In genomic region chr3:109027515-109027987, GRCm38 (mm10) we compare ENCODE assay signal across 8 mouse cellular contexts. TPM values are rescaled to one million over a fixed set of nuclear protein-coding genes. Genes with fewer than 3 reads are reported as not detected.
DNase-seq lines count a peak whose midpoint lies in the region; ATAC-seq lines count a peak whose summit lies in the region.

Gene Fam102b (minus strand): TSS chr3:109027607.

- peak; percentile 96 for DNase-seq in CD4-positive, CD25-positive, alpha-beta regulatory T cell, adult 2 months (ENCODE audit: low read depth, low spot score)
- DNase-seq in brain, embryonic 18.5 days (ENCODE audit: low read depth, low spot score) = peak; percentile 71
- peak; percentile 94 for DNase-seq in naive thymus-derived CD4-positive, alpha-beta T cell, adult 2 months (ENCODE audit: low read depth)
- peak; percentile 94 for DNase-seq in splenic B cell, adult 2 months (ENCODE audit: low read depth, low spot score)

- H3K9me3 ChIP-seq in erythroblast, embryonic 14.5 days (ENCODE audit: control insufficient read depth, low read length) = no peaks in the 10 kb centered on the region
- H3K9me3 ChIP-seq in heart, embryonic 11.5 days (replicated peaks; ENCODE audit: control insufficient read depth, low read length) = no peaks in the 10 kb centered on the region
- H3K9me3 ChIP-seq in kidney, embryonic 16.5 days (ENCODE audit: low read length) = no peaks in the 10 kb centered on the region
- no peaks in the 10 kb centered on the region for H3K9me3 ChIP-seq in liver, embryonic 12.5 days (replicated peaks)

- H3K4me1 ChIP-seq in erythroblast, embryonic 14.5 days (ENCODE audit: control insufficient read depth) = peaks cover 22% of the 10 kb centered on the region
- no peaks in the 10 kb centered on the region; the same call in 1 of the 2 replicates for H3K4me1 ChIP-seq in heart, embryonic 11.5 days (ENCODE audit: control insufficient read depth, insufficient read depth, low read length)
- peaks cover 21% of the 10 kb centered on the region for H3K4me1 ChIP-seq in kidney, embryonic 16.5 days (ENCODE audit: insufficient read depth, low read length)
- H3K4me1 ChIP-seq in liver, embryonic 12.5 days = peaks cover 23% of the 10 kb centered on the region; the same call in 1 of the 2 replicates

- peak within 1 kb of the TSS; percentile 69 for H3K4me3 ChIP-seq in erythroblast, embryonic 14.5 days (replicated peaks)
- H3K4me3 ChIP-seq in heart, embryonic 11.5 days (ENCODE audit: low read depth, low read length) = peak within 1 kb of the TSS; percentile 72
- peak within 1 kb of the TSS; percentile 73 for H3K4me3 ChIP-seq in kidney, embryonic 16.5 days (ENCODE audit: low read length)
- peak within 1 kb of the TSS; percentile 68 for H3K4me3 ChIP-seq in liver, embryonic 12.5 days

- peak within 1 kb of the TSS; percentile 77 for H3K9ac ChIP-seq in heart, embryonic 11.5 days (ENCODE audit: low read depth, low read length)
- H3K9ac ChIP-seq in kidney, embryonic 16.5 days (replicated peaks; ENCODE audit: low read length) = peak within 1 kb of the TSS; percentile 88
- H3K9ac ChIP-seq in liver, embryonic 12.5 days = peak within 1 kb of the TSS; percentile 74

- 0% methylated on average over 20 of the region's 54 CpGs for WGBS in heart, embryonic 11.5 days (ENCODE audit: insufficient replicate concordance)
- under 1% methylated on average over 49 of the region's 54 CpGs for WGBS in kidney, embryonic 16.5 days
- under 1% methylated on average over 43 of the region's 54 CpGs for WGBS in liver, embryonic 12.5 days (ENCODE audit: insufficient replicate concordance)

- H3K4me2 ChIP-seq in heart, embryonic 11.5 days = peak within 1 kb of the TSS; percentile 87
- peak within 1 kb of the TSS; percentile 81 for H3K4me2 ChIP-seq in kidney, embryonic 16.5 days (replicated peaks; ENCODE audit: low read depth, low read length)
- H3K4me2 ChIP-seq in liver, embryonic 12.5 days = peak within 1 kb of the TSS; percentile 98

- H3K27ac ChIP-seq in heart, embryonic 11.5 days (ENCODE audit: low read depth, low read length) = peak within 1 kb of the TSS; percentile 64
- H3K27ac ChIP-seq in kidney, embryonic 16.5 days (ENCODE audit: low read length) = peak within 1 kb of the TSS; percentile 41
- H3K27ac ChIP-seq in liver, embryonic 12.5 days = peak within 1 kb of the TSS; percentile 79

- H3K36me3 ChIP-seq in erythroblast, embryonic 14.5 days (ENCODE audit: control insufficient read depth) = no peaks in the 10 kb centered on the region
- H3K36me3 ChIP-seq in heart, embryonic 11.5 days (ENCODE audit: control insufficient read depth, insufficient read depth, low read length) = no peaks in the 10 kb centered on the region
- no peaks in the 10 kb centered on the region for H3K36me3 ChIP-seq in kidney, embryonic 16.5 days (ENCODE audit: insufficient read depth, low read length)
- H3K36me3 ChIP-seq in liver, embryonic 12.5 days = no peaks in the 10 kb centered on the region
- H3K36me3 ChIP-seq in splenic B cell, adult 2 months (ENCODE audit: control insufficient read depth, insufficient read depth, low read length, poor library complexity, severe bottlenecking) = no peaks in the 10 kb centered on the region

- peak; percentile 81 for ATAC-seq in heart, embryonic 11.5 days (replicated peaks; ENCODE audit: insufficient number of reproducible peaks, low FRiP score, low TSS enrichment)
- peak; percentile 87 for ATAC-seq in kidney, embryonic 16.5 days (ENCODE audit: low FRiP score, low TSS enrichment)
- peak; percentile 86 for ATAC-seq in liver, embryonic 12.5 days

- peaks cover 9% of the 10 kb centered on the region for H3K27me3 ChIP-seq in erythroblast, embryonic 14.5 days (ENCODE audit: control insufficient read depth)
- no peaks in the 10 kb centered on the region for H3K27me3 ChIP-seq in heart, embryonic 11.5 days (ENCODE audit: control insufficient read depth, insufficient read depth, low read length)
- no peaks in the 10 kb centered on the region for H3K27me3 ChIP-seq in kidney, embryonic 16.5 days (ENCODE audit: insufficient read depth, low read length)
- no peaks in the 10 kb centered on the region for H3K27me3 ChIP-seq in liver, embryonic 12.5 days (replicated peaks)
- H3K27me3 ChIP-seq in splenic B cell, adult 2 months (ENCODE audit: control insufficient read depth, insufficient read depth, low read length, poor library complexity, severe bottlenecking) = no peaks in the 10 kb centered on the region

RNA-seq across cellular contexts. Expression of gene Fam102b, which starts in this region (rescaled TPM):
- polyA plus RNA-seq in erythroblast, embryonic 14.5 days (2012) = 0.01 TPM in 1 of 2 replicates, not detected in the other
- polyA plus RNA-seq in heart, embryonic 11.5 days (2014; fragmentation: Nextera tagmentation; extraction: Ambion mirVana) = 6.7 and 7.9 TPM in 2 replicates
- polyA plus RNA-seq in kidney, embryonic 16.5 days (2015; fragmentation: Nextera tagmentation; extraction: Ambion mirVana) = 3.3 and 4.1 TPM in 2 replicates
- polyA plus RNA-seq in liver, embryonic 12.5 days (2016; fragmentation: Nextera tagmentation; extraction: Ambion mirVana) = 4.5 TPM in 2 replicates

Comparison
In these comparisons a context has a peak if more than half of its experiments do, and no peak if none do; other contexts are left out.
1. Peak in every context shown above with its lines: DNase-seq, ATAC-seq, H3K4me3 ChIP-seq and H3K27ac ChIP-seq.